8 mouse cellular contexts compared by ENCODE assay signal in genomic region chr16:85807072-85807471, GRCm38 (mm10). TPM values are rescaled to one million over a fixed set of nuclear protein-coding genes. Genes with fewer than 3 reads are reported as not detected.
DNase-seq lines count a peak whose midpoint lies in the region; ATAC-seq lines count a peak whose summit lies in the region.

No protein-coding gene starts in this region.

- H3K27me3 ChIP-seq in midbrain, embryonic 16.5 days (ENCODE audit: control insufficient read depth, insufficient read depth, low read depth, low read length): peaks cover 4% of the 10 kb centered on the region

- no peak for ATAC-seq in midbrain, embryonic 16.5 days

- peaks cover 10% of the 10 kb centered on the region; the same call in 1 of the 2 replicates for H3K4me1 ChIP-seq in midbrain, embryonic 16.5 days (ENCODE audit: control insufficient read depth, insufficient read depth, low read length)

- no peak overlapping the region for H3K4me2 ChIP-seq in midbrain, embryonic 16.5 days (ENCODE audit: low read length)

- no peaks in the 10 kb centered on the region for H3K9me3 ChIP-seq in midbrain, embryonic 16.5 days (replicated peaks; ENCODE audit: control insufficient read depth, low read length, poor library complexity, severe bottlenecking)

- H3K27ac ChIP-seq in midbrain, embryonic 16.5 days (ENCODE audit: low read length): no peak overlapping the region

- H3K9ac ChIP-seq in midbrain, embryonic 16.5 days (ENCODE audit: low read depth, low read length): no peak overlapping the region

- peak; percentile 76 for DNase-seq in gastrocnemius, adult 18-20 months (ENCODE audit: low spot score)
- DNase-seq in gastrocnemius, postnatal 25 days: no peak
- peak; percentile 19 for DNase-seq in thymus, postnatal 0 days (ENCODE audit: low spot score)
- no peak for DNase-seq in thymus, postnatal 10 days (ENCODE audit: low spot score in 2 of 2)
- peak; percentile 72 for DNase-seq in forelimb bud, embryonic 11.5 days (ENCODE audit: low read depth, low spot score)
- peak; percentile 67 to 75 for DNase-seq in layer of hippocampus, postnatal 10 days (ENCODE audit: low spot score in 2 of 2)
- DNase-seq in right cerebral cortex, postnatal 14 days: peak; percentile 77

- 22% methylated on average over 3 of the region's 3 CpGs for WGBS in midbrain, embryonic 16.5 days

- no peaks in the 10 kb centered on the region for H3K36me3 ChIP-seq in midbrain, embryonic 16.5 days (ENCODE audit: control insufficient read depth, insufficient read depth, low read length)

- H3K4me3 ChIP-seq in midbrain, embryonic 16.5 days (ENCODE audit: low read depth, low read length): no peak overlapping the region

RNA-seq across cellular contexts. Expression of gene Adamts1, which starts 4.2 kb away (rescaled TPM):
- total RNA-seq in gastrocnemius, adult 18-20 months (2021): 10 to 100 TPM in 1 of 2 experiments, 1 to 10 TPM in 1; 8.0 to 39.9 TPM
- total RNA-seq in gastrocnemius, postnatal 25 days (2021): 10 to 100 TPM; 25.1 to 25.2 TPM
- 2.3 and 3.2 TPM in 2 replicates for polyA plus RNA-seq in thymus, postnatal 0 days (2015; fragmentation: Nextera tagmentation; extraction: Ambion mirVana)
- 10 to 100 TPM; 16.5 to 16.9 TPM for total RNA-seq in layer of hippocampus, postnatal 10 days (2021)
- polyA plus RNA-seq in midbrain, embryonic 16.5 days (2015; fragmentation: Nextera tagmentation; extraction: Ambion mirVana): 6.1 and 7.5 TPM in 2 replicates

Comparison
In these comparisons a context has a peak if more than half of its experiments do, and no peak if none do; other contexts are left out.
1. DNase-seq: peak in gastrocnemius, adult 18-20 months (single experiment), thymus, postnatal 0 days (single experiment), forelimb bud, embryonic 11.5 days (single experiment), layer of hippocampus, postnatal 10 days (2 of 2) and right cerebral cortex, postnatal 14 days (single experiment); none in gastrocnemius, postnatal 25 days (single experiment) and thymus, postnatal 10 days (0 of 2).